Mouse (Mus musculus) MN1 (cell line): ENCODE data around the gene Arhgef12.
A peak's percentile ranks its signal among the peaks of the same experiment; 100 is the strongest.
"Not testable (repeated sequence)": the region's sequence is repeated elsewhere in the genome, so short reads cannot be mapped to it uniquely, and the experiment has no call there.

Source experiments
- DNase-seq: peaks from one replicate; pipeline ENCODE4 v3.0.0-alpha.2; 2016; ENCODE audit warnings: low spot score

Gene Arhgef12

DNA sequence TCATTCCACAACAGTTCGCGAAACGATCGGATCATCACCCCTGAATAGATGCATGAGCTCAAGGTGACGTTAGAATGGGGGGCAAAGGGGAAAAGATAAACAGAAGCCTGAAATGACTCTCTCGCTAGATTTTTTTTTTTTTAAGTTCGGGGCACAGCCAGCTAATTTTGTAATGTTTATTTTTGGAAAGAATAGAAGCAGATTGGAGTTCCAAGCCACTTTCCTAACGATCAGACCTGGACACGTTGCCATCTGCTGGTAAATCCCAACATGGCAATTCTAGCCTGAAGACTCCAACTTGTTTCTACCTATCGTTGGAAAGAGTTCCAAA lies at the start of gene Arhgef12:
TSS of gene Arhgef12 (minus strand) at position 53 of the 331 bp plus-strand sequence.
- DNase-seq = peak; percentile 70

DNA sequence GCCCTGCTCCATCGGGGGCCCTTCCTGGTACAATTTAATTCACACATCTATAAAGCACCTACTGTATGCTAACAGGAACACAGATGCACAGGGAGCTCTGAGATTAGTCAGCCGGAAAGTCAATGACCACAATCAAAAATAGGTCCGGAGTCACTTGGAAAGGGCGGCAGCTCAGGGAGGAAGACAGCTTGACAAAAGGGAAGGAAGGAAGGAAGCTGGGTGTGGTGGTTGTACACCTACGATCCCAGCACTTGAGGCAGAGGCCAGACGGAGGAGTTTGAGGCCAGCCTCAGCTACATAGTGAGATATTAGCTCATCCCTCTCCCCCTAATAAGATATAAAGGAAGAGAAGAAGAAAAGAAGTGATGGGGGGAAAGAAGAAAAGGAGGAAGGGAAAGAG lies 48.9 kb upstream of the Arhgef12 start:
- DNase-seq = no peak

DNA sequence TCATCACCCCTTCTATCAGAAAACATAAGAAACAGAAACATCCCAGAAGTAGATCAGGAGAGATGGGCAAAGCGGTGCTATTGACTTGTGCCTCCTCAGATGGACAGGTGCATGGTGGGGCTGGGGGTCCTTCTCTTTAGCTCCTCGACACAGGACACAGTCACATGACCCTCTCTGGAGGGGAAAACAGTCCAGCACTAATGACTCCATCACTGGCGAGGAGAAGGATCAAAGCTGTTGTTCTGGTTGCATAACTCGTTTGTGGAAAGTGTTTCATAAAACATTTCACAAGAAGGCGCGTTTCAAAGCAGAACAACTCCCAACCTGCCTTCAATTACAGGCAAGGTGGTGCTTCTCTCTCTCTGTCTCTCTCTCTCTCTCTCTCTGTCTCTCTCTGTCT lies 44.7 kb upstream of the Arhgef12 start:
- no peak for DNase-seq

DNA sequence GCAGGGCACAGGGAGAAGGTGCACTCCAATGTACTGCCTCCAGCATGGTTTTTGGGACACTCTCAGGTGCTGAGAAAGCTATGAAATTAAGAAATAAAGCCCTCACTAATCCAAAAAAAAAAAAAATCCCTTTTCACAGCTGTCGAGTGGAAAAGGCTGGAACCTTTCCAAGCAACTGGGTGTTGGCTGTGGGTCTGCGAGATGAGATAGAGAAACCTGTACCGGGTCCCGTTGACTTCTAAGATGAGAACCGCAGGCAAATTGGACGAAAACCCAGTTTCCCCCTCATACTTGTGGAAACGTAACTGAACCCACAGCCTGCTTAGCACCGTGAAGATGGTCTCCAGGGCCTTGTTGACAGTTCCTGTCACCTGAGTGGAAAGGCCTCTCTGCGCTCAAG lies 43.9 kb upstream of the Arhgef12 start:
- DNase-seq = no peak

DNA sequence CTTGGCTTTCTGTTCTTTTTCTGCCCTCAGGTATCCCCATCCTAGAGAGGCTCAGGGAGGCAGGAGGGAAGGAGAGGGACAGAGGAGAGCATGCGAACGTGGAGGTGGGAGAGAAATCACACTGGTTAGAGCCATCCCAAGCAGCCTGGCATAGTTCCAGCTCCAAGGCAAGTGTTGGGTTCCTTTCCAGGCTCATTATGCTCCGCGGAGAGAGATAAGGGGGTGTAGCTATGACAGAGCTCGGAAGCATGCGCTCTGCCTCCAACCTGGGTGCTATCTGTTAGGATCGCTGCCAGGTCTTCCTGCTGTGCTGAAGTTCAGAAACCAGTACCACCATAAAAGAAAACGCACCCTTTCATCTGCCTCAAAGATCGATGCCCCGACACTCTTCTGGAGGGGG lies 43.0 kb upstream of the Arhgef12 start:
- DNase-seq = no peak

DNA sequence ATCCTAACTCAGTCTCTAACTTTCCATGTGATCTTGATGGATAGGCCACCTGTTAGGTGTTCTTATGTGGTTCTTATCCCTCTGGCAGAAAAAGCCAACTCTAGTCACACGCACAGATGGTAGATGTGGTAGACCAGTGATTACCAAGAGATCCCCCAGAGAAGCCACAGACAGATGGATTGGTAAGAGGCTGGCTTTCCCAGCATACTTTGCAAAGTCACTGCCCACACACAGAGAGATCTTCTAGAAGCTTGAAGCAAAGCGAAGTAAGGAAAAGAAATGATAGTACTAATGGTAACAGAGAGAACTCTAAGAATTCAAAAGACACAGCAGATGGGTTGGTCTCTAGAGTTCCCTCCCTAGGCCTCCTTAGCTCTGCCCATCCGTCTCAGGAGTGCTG lies 42.5 kb upstream of the Arhgef12 start:
- no peak for DNase-seq

DNA sequence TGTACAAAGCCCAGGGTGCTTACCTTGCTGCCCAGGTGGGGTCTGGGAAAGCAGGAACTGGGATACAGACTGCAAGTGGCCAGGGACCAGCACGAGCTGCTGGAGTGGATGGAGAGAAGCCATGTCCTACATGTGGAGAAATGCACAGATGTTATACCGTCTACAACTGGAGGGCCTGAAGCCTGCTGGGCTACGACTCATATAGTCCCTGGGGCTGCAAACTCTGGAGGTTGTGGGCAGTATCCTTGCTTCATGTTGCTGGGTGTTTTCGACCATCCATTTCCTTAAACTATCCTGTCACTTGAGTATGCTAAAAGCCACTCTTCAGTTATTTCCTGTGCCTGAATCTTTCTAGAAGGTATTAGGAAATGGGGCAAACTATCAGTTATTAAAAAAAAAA lies 38.2 kb upstream of the Arhgef12 start:
- DNase-seq = no peak

DNA sequence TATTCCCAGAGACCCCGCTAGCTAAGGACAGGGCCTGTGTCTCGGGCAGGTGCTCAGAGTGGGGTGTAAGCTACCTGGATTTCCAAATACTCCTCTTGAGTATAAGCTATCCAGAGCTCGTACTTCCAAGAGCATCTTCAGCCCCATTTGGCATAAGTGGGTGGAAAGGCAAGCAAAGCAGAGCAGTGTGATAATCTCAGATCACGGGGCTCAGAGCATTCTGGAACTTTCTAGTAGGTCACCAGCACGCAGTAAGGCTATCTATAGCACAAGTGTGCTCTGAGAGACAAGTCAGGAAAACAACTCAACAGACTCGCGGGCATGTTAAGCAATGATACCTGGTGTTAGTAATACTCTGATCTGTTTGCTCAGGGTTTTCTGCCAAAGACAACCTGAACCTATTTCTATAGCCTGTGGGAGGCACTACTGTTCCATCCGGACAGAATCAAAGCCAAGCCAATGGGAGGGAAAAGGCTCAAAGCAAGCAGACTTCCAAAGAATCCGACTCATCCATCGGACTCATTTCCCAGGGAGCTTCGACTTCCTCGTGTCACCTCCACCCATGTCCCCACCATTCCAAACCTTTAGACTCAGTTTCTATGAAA lies 37.3 kb upstream of the Arhgef12 start:
- DNase-seq = no peak

DNA sequence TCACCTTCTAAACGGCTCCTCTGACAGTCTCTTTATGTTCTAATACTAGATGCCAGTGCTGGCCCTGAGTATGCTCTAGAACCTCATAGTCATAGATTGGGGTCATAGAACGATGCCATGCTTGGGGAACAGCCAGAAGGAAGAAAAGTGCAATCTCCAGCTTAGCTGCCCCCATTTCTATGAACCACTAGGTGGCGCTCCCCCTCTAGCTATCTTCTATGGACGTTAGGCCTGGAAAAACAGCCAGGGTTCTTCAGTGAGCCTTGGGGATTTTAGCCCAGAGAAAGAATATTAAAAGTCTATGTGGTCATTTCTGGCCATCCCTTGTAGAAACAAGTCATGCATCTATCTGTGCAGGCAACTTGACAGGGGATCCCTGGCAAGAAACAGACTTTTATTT lies 34.8 kb upstream of the Arhgef12 start:
- DNase-seq = peak; percentile 45

DNA sequence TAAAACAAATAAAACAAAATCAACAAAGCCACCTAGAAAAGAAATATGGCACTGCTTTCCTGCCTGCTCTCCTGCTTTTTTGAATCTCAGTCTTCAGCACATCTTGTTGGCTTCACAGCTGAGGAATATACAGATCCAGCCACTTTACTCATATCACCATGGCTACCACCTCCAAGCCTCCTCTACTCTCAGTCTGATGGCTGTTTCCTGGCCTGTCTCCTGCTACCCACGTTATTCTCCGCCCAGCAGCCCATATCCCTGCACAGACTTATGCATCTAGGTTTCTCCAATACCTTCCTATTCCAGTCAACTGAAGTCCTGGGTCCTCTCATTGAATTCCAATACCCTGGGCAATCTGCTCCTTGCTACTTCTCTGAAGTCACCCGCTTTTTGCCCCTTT lies 26.5 kb upstream of the Arhgef12 start:
- no peak for DNase-seq

DNA sequence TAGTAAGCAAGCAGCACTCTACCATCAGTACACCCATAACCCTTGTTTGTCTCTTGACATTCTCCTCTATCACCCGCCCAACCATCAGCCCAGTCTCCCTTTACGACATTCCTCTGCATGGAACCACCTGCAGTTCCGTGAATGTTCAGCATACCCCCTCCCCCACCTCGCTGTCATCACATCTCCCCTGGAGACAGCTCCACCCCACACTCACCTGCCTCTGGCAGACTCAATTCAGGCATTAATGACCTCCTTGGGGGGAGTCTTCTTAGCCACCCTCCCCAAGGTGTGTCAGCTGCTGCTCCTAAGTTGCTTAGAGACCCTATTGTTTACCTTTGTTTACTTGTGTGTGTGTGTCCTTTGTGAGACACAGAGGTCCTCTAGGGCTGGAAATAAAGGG lies 25.3 kb upstream of the Arhgef12 start:
- no peak for DNase-seq

DNA sequence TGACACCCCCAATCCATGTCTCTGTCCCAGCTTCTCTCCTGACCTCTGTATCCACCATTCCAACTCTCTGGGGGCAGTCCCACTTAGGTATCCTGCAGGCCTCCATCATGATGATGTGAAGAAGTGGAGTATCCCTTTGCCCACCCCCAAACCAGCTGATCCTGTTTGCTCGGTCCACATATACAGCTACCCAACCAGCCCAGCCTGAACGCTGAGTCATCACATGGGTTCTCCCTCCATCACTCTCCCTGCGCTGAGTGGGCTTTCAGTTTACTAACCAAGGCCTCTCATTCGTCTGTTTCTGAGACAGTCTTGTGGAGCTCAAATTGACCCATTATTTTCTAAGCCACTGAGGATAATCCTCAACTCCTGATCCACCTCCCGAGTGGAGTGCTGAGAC lies 24.9 kb upstream of the Arhgef12 start:
- no peak for DNase-seq

DNA sequence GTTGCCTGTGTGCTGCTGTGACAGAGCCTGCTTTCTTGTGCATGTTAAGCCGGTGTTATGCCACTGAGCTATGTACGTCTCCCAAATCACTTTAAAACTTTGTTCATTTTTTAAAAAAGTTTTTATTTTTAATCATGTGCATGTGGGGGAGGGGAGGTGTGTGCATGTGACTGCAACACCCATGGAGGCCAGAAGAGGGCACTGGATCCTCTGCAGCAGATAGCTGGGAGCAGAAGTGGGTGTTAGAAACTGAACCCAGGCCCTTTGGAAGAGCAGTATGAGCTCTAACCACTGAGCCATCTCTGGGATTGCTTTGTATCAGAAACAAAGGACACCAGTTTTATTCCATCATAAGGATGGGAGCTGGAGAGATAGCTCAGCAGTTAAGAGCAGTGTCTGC lies 23.6 kb upstream of the Arhgef12 start:
- DNase-seq = no peak

DNA sequence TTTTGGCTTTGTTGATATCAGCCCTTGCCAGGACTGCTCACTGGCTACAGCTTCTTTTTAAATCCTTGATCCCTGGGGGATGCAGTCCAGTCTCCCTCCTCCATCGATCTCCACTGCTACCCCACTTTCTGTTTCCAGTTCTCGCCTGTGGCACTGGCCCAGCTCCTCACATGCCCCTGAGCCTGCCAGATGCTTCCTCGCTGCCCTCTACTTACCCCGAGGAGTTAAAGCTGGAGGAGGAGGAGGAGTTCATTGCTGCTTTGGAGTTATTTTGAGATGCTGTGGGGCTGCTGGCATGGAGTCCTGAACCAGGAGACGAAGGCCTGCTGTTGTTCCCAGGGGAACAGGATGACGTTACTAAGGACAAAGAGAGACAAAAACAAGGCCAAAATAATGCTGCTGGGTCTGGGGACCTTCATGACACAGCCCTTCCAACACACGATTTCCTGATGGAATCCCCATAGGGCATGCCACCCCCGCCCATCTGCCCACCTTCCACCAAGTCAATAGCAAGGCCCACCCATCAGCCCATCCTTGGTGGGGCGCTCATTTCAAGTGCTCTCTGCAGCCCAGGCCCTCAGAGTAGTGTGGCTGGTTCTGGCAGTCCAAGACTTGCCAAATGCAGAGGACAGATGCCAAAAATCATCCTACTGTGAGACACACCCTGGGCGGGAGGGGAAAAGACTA lies 20.2 kb upstream of the Arhgef12 start:
- DNase-seq = no peak

DNA sequence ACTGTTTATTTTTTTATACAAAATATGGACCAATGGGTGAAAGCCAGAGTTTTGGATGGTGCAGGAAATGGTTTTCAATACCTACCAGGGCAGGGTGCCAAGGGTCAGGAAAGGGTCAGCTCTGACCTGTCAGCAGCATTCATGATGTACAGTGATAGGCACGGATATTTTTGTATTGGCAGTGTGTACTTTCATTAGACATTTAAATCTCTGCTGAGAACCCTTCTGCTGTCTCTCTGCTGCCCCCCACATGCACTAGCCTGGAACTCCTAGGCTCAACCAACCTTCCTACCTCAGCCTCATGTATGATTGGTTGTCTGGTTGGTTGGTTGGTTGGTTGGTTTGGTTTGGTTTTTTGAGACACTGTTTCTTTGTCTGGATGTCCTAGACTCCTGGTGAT lies 15.3 kb upstream of the Arhgef12 start:
- no peak for DNase-seq

DNA sequence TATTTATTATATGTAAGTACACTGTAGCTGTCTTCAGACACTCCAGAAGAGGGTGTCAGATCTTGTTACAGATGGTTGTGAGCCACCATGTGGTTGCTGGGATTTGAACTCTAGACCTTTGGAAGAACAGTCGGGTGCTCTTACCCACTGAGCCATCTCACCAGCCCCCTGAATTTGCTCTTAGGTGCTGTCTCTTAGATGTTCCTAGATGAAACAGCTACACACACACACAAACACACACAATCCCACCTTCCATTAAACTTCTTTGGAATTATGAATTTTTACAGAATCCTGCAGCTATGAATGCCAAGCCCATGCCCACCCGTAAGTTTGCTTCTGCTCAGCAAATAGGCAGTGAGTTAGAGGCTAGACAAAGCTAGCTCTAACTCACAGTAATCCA lies 14.9 kb upstream of the Arhgef12 start:
- DNase-seq = not testable (repeated sequence)

DNA sequence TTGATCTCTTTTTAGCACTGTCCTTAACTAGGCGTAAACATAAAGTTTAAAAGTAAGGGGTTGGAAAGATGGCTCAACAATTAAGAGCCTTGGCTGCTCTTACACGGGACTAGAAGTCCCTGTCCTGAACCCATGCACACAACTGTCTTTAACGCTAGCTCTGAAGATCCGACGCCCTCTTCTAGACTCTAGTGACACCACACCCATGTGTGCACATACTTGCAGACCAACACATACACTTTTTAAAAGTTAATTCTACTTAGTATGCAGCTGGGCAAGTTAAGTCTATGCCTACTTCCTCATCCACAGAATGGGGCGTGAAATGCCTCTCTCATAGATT lies 9.9 kb upstream of the Arhgef12 start:
- DNase-seq = no peak

DNA sequence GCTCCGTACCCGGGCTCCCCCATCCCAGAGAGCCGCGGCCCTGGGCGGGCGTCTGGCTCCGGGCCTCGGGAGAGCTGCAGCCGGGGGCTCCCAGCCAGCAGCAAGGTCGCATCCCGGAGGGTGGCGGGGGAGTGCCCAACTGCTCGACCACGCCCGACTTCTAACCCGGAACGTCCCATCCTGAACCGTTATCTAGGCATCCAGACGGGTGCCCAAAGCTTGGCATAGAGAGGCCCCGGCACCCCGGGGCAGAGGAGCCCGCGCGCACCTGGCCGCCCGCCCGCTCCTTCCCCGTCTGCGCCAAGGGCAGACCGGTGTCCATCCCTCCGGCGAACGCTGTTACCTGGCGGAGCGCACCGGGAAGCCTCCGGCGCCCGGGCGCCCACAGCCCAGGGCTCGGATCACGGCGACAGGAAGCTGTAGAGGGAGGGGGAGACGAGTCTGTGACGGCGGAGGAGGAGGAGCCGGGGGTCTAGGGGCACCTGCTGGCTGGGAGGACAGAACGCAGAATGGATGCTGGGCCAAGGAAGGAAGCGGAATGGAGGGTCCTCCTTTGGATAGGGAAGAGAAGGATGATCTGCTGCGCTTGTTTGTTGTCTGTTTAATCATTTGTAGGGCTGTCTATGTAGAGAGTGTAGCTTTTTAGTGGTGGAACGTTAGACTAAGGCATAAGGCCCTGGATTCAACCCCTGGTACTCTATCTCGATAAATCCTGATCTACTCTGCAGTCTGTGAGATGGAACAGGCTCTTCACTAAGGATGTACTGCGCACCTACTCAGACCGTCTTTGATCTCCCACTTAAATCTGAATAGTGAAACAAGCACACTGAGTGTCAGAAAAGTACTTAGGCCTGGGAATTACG lies 9.3 kb upstream of the Arhgef12 start, which contains the start of gene Tmem136:
TSS of gene Tmem136 (minus strand) at position 437 of the 863 bp plus-strand sequence.
- DNase-seq = peak; percentile 58

DNA sequence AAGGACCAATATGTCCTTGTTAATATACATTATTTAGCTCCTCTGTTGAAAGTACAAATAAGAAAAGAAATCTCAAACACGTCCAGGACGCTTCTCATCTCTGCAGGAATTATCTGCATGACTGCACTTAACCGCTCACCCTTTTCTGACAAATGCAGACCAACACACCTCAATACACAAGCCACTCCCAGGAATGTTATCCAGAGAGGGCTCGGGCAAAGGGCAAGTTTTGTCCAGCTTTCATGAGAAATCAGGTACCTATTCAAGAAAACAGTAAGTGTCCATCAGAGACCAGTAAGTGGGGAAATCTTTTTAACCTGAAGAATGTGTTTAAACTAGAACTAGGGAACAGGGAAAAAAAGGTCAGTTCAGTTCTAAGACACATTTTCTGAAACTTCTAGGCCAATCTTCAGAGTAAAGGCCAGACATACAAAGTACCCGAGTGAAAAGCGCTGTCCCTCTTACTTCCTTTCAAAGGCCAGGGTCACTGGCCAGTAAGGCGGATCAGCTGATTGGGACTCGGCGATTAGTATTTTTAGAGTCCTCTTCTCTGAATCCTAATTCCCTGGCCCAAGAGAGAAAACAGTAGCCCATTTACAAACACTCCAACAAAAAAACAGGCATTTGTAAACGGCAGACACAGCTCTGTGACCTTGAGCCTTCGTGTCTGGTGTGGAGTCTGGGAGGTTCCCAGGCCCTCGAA lies 8.5 kb upstream of the Arhgef12 start:
- DNase-seq = no peak

DNA sequence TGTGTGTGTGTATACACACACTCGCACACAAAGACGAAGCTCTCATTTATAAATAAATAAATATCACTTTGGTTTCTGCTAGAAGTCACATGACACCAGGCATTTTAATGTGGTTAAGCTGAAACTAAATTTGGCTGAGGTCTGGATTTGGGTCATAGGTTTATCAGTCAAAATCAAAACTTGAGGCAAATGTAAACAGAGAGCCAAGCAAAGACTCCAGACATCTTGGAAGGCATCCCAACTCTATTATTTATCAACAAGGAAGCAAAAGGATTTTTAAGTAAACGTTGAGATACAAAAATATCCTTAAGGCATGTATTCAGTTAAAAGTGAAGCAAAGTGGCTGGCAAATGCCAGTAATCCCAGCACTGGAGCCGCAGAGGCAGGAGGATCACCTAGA lies 7.8 kb upstream of the Arhgef12 start:
- DNase-seq = no peak

DNA sequence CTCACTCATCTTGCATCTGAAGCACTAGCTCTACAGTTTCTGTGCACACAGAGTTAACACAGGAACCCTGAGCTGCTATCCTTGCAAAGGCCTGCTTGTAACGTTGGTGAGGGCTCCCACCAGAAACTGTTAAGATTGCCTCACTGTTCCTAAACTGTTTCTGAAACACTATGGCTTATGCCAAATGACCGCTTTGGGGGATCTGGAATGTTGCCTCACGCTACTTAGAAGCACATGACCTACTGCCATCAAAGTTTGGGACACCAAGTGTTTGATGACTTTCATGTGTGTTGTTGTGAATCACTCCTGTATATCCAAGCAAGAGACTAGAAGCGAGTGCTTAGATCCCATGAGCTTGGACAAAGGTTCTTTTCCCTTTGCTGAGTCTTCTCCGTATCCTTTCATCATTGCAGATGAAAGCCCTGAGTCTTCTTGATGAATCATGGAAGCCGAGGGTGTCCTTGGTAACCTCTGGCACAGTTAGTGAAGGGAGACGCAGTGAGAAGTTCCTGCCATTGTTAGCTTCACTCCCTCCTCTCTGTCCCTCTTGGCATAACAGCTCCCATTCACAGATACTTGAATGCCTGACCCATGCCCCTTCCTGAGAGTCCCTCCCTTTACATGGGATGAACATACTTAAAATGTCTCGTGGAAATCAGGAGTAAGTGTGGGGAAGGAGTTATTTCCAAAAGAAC lies 3.4 kb upstream of the Arhgef12 start:
- no peak for DNase-seq

DNA sequence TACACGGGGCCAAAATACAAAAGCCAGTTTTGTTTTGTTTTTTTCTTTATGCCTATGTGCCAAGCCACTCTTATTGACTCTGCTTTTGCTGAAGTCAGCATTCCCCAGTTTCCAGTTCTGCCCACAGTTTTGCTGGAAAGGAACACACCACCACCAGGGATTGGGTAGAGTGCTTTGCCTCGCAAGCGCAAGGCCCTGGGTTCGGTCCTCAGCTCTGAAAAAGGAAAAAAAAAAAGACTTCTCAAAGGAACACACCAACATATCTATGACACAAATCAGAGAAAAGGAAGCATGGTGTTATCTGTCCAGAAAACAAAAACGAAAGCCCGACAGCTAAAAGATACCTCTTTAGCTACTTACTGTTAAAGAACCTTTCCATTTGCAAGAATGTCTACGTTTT lies 2.1 kb upstream of the Arhgef12 start:
- no peak for DNase-seq
